Mouse (Mus musculus) midbrain, embryonic 16.5 days (tissue): ENCODE measurements at regions not wholly inside any gene's neighbourhood (a gene's known extent, or its start where the extent isn't known, plus 50 kb on each side); places are given as distances from the start of the nearest gene placed in this dataset.
A peak's percentile ranks its signal among the peaks of the same experiment; 100 is the strongest.

Experiments used
- ATAC-seq: fragments of 200-750 bp; cut with Nextera tagmentation; 2 replicates; pipeline ENCODE4 v1.8.0; 2017; ENCODE audit warnings: moderate TSS enrichment
- H3K27ac ChIP-seq: fragments of 300-500 bp; sonication (generic); 2 replicates; pipeline ENCODE4 v1.5.1; 2014; ENCODE audit warnings: mild to moderate bottlenecking, low read length, mixed read lengths
- H3K27me3 ChIP-seq: fragments of 300-500 bp; sonication (generic); 2 replicates; pipeline ENCODE4 v1.6.1; 2014; ENCODE audit warnings: low read depth, low read length, mixed read lengths; ENCODE audit not compliant: control insufficient read depth, insufficient read depth
- H3K36me3 ChIP-seq: fragments of 300-500 bp; sonication (generic); 2 replicates; pipeline ENCODE4 v1.6.1; 2014; ENCODE audit warnings: mild to moderate bottlenecking, low read length, moderate library complexity, mixed read lengths; ENCODE audit not compliant: control insufficient read depth, insufficient read depth
- H3K4me1 ChIP-seq: fragments of 300-500 bp; sonication (generic); 2 replicates; pipeline ENCODE4 v1.6.1; 2014; ENCODE audit warnings: mild to moderate bottlenecking, low read length, mixed read lengths; ENCODE audit not compliant: control insufficient read depth, insufficient read depth
- H3K4me2 ChIP-seq: fragments of 300-500 bp; sonication (generic); 2 replicates; pipeline ENCODE4 v1.6.1; 2014; ENCODE audit warnings: mild to moderate bottlenecking, low read length, mixed read lengths
- H3K4me3 ChIP-seq: fragments of 300-500 bp; sonication (generic); 2 replicates; pipeline ENCODE4 v1.5.1; 2014; ENCODE audit warnings: low read depth, mild to moderate bottlenecking, low read length, moderate library complexity, mixed read lengths
- H3K9ac ChIP-seq: fragments of 300-500 bp; sonication (generic); 2 replicates; pipeline ENCODE4 v1.6.1; 2014; ENCODE audit warnings: low read depth, low read length, mixed read lengths
- H3K9me3 ChIP-seq: fragments of 300-500 bp; sonication (generic); replicated peaks from 2 replicates; pipeline ENCODE4 v1.6.1; 2014; ENCODE audit warnings: mild to moderate bottlenecking, low read length, mixed read lengths; ENCODE audit not compliant: control insufficient read depth, poor library complexity, severe bottlenecking
- WGBS: fragments of 180-500 bp; shearing (Covaris S2); extraction: QIAGEN DNeasy Blood & Tissue Kit; methylation state at CpG from one replicate; pipeline ENCODE4 v1.1.7; 2014; 5-methylcytosine and 5-hydroxymethylcytosine counted together

DNA sequence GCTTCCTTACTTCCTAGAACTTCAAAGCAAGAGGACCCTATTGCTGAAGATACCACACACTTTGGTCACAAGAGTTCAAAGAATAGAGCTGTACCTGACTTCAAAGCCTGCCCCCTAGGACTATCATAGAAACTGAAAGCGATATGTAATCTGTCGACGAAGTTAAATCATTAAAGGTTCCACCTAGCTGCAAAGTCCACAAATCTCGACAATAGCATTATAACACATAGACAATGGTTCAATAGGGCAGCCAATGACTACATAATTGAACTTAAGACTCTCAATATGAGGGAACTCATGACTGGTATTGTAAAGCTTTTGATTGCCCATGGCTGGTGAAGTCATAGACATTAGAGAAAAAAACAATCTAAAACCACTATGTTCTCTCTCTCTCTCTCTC, 200.8 kb downstream of the Fscb start:
- ATAC-seq: no peak
- Histone ChIP-seq H3K4me1 (no peaks in the 10 kb centered on the region), H3K36me3 (no peaks in the 10 kb centered on the region), H3K4me3 (no peak overlapping the region), H3K9ac (no peak overlapping the region), H3K4me2 (no peak overlapping the region), H3K27ac (no peak overlapping the region), H3K9me3 (no peaks in the 10 kb centered on the region), H3K27me3 (no peaks in the 10 kb centered on the region)
- 92% methylated on average over 4 of the region's 4 CpGs for WGBS

DNA sequence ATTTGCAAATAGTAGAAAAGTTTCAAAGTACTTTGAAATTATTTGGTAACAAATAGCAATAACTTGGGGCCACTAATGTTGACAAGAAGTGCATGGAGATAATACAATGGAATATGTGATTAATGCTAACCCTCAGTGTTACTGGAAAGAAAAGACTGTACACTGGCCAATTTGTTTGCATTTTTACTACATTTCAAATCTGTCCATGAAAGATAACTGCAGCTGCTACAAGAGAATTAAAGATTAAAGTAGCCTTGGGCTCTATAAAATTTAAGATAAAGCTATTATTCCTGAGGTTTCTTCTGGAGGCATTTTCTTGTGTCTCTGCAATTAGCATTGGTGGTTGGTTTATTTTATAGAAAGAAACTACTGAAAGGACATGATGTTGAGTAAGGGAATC, 208.4 kb downstream of the Fscb start:
- H3K36me3 ChIP-seq: no peaks in the 10 kb centered on the region
- H3K27me3 ChIP-seq: no peaks in the 10 kb centered on the region
- H3K9me3 ChIP-seq: no peaks in the 10 kb centered on the region
- H3K9ac ChIP-seq: no peak overlapping the region
- no peaks in the 10 kb centered on the region for H3K4me1 ChIP-seq
- no peak overlapping the region for H3K27ac ChIP-seq
- no peak overlapping the region for H3K4me2 ChIP-seq
- no peak for ATAC-seq
- no peak overlapping the region for H3K4me3 ChIP-seq

DNA sequence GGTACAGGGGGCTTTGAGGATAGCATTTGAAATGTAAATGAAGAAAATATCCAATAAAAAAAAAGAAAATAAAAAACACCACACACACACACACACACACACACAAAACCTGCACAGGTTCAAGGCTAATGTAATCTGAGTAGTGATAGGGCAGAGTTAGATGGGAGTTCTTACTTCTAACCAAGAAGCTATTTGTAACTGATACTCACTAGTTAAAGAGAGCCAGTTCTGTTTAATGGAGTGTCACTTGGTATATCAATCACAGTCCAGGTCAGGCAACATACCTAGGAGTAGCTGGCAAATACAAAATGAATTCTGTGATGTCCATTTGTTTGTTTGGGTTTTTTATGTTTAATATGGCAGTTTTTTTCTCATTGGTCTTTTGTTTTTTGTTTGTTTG, 219.5 kb downstream of the Fscb start:
- H3K9me3 ChIP-seq: no peaks in the 10 kb centered on the region
- H3K9ac ChIP-seq: no peak overlapping the region
- no peak overlapping the region for H3K4me3 ChIP-seq
- ATAC-seq: no peak
- H3K27me3 ChIP-seq: no peaks in the 10 kb centered on the region
- no peak overlapping the region for H3K27ac ChIP-seq
- no peaks in the 10 kb centered on the region for H3K4me1 ChIP-seq
- H3K4me2 ChIP-seq: no peak overlapping the region
- H3K36me3 ChIP-seq: no peaks in the 10 kb centered on the region

DNA sequence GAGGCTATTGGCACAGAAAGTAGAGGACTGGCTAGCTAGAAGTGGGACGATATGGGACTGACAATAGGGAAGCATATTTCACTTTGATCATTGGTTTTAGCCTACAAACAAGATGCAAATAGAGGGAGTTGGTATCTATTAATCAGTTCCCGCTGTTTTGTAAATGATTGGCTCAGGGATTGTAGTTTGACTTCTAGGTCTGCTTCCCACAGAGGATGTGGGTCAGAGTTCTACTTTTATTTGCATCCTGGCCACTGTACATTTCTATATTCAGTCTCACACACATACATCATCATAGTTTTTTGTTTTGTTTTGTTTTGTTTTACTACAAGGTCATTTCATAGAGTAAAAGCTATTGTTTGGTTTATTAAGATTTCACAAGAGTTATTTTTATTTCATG, 224.5 kb downstream of the Fscb start:
- H3K27me3 ChIP-seq: no peaks in the 10 kb centered on the region
- H3K4me2 ChIP-seq: no peak overlapping the region
- H3K9ac ChIP-seq: no peak overlapping the region
- H3K36me3 ChIP-seq: no peaks in the 10 kb centered on the region
- no peak for ATAC-seq
- H3K4me3 ChIP-seq: no peak overlapping the region
- 85% methylated on average over 2 of the region's 2 CpGs for WGBS
- no peak overlapping the region for H3K27ac ChIP-seq
- H3K9me3 ChIP-seq: no peaks in the 10 kb centered on the region
- H3K4me1 ChIP-seq: no peaks in the 10 kb centered on the region

DNA sequence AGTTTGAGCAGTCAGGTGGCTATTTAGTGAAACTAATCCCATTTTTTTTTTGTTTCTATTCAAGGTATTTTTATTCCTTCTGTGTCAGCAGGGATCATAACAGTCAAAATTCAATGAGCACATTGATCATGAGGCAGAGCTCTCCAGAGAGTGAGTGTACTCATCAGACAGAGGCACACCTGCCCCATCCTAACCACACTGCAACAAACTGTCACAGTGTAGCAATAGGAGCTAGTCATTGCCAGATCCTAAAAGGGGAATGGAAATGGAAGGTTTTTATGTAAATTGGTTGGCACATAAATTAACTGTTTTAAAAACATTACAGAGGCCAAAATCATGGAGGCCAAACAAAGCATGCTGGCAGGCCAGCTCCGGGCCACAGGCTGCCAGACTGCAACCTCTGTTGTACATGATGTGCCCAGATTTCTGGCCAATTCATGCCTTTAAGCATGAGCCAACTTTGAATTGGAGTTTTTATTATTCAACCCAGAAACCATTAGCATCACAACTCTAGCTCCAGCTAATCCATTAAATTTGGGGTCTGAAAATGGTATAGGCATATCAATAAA, 244.9 kb downstream of the Fscb start:
- Histone ChIP-seq H3K27ac (no peak overlapping the region), H3K4me3 (no peak overlapping the region), H3K27me3 (no peaks in the 10 kb centered on the region), H3K9ac (no peak overlapping the region), H3K4me1 (no peaks in the 10 kb centered on the region), H3K36me3 (no peaks in the 10 kb centered on the region), H3K4me2 (no peak overlapping the region), H3K9me3 (no peaks in the 10 kb centered on the region)
- WGBS: 69% methylated on average over 1 of the region's 1 CpGs
- peak; percentile 84 for ATAC-seq

DNA sequence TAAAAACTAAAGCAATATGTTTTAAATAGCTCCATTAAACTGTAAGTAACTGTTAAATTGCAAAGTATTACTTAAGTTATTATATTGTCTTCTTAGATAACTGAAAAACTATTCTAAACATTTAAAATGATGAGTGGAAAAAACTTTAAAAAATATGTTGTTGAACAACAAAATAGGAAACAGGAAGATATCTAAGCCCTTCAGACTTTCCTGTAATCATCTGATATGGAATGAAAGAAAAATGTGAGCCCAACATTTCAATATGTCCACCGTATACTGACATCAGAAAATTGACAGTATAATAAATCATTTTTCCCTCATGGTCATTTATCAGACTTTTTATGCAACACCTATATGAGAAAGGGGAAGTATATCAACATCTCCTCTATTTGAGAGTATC, 258.1 kb downstream of the Fscb start:
- no peak for ATAC-seq
- Histone ChIP-seq H3K27ac (no peak overlapping the region), H3K9me3 (no peaks in the 10 kb centered on the region), H3K4me3 (no peak overlapping the region), H3K27me3 (no peaks in the 10 kb centered on the region), H3K9ac (no peak overlapping the region), H3K36me3 (no peaks in the 10 kb centered on the region), H3K4me2 (no peak overlapping the region), H3K4me1 (no peaks in the 10 kb centered on the region)
- WGBS: 90% methylated on average over 1 of the region's 1 CpGs

DNA sequence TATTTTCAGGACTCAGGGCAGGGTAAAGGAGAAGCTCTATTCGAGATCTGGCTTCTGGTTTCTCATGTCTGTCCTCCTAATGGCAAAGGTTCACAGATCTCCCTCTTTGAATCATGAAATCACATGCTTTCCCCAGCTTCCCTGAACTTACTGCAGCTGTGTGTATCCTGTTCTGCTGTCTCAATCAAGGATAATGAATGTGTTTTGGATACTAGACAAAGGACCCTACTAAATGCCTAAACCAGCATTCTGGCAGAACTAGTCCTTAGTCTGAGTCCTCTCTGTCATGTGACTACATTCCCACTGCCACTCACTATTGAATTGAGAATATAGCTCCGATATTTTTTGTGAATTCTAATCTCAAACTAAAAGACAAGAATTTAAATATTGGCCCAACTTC, 276.1 kb downstream of the Fscb start:
- H3K9me3 ChIP-seq: no peaks in the 10 kb centered on the region
- WGBS: 67% methylated on average over 2 of the region's 2 CpGs
- ATAC-seq: no peak
- no peaks in the 10 kb centered on the region for H3K27me3 ChIP-seq
- H3K9ac ChIP-seq: no peak overlapping the region
- no peak overlapping the region for H3K4me3 ChIP-seq
- H3K4me2 ChIP-seq: no peak overlapping the region
- no peaks in the 10 kb centered on the region for H3K4me1 ChIP-seq
- no peak overlapping the region for H3K27ac ChIP-seq
- H3K36me3 ChIP-seq: no peaks in the 10 kb centered on the region
